Mouse (Mus musculus): ENCODE measurements around the gene Nav1. TPM values are rescaled to one million over a fixed set of nuclear protein-coding genes. Genes with fewer than 3 reads are reported as not detected.

The Nav1 gene
- total and polyA plus RNA-seq, 2 experiments: 0.83 to 1.8 TPM

DNA sequence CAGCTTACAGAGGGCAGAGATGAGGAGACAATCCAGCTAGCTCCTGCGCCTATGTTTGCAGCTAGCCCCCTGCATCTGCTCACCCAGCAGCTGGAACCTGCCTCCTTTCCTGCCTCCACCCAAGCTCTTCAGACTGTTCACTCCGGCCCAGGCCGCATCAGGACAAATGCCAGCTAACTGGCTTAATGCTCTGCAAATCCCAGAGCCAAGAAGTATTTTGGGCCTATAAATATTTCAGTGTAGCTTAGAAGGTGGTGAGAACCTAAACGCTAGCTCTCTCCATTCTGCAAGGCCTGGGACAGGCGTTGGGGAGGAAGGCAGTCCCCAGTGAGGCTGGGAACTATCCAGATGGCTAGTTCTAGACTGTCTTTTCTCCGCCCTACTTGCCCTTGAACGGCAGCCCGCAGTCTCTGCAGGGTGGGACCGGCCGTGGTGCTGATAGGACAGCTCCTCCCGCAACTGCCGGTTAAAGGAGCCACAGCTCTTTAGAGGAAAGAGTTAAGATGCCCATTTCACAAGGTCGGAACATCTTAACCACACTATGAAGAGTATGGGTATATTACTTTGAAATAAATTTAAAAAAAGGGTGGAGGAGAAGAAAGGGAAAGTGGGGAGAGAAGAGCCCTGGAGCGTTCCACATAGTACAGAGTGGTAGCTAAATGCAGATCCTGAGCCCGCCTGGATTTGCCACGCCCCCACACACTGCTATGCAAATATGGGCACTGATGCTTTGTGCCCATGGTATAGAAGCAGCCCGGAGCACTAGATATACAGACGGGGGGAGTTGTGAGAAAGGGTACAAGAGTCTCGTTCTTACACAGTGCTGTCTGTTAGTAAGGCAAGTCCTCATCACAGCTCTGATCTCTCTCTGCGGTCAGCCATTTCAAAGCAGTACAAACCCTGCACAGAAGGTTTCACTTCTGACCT lies 8.9 kb upstream of the Nav1 start:
- Histone ChIP-seq H3K4me3 (ENCODE audit: insufficient read depth, low read depth, low read length) (no peak overlapping the region), H3K79me2 (ENCODE audit: control insufficient read depth, insufficient read depth, low read length) (no peaks in the 10 kb centered on the region), H3K4me1 (ENCODE audit: control insufficient read depth, insufficient read depth, low read length) (0 out of 2 replicates have a peak, but pooled peaks cover 5% of the 10 kb centered on the region), H3K27me3 (ENCODE audit: control insufficient read depth, insufficient read depth, low read length) (no peaks in the 10 kb centered on the region; the same call in 1 of the 2 replicates), H3K36me3 (ENCODE audit: control insufficient read depth, insufficient read depth, low read length) (no peaks in the 10 kb centered on the region), H3K9ac (ENCODE audit: low read depth, low read length) (no peak overlapping the region), H3K27ac (replicated peaks; ENCODE audit: insufficient read depth, low read depth, low read length) (no peak overlapping the region)
- TF ChIP-seq POLR2A (IDR thresholded peaks at IDR 0.05; ENCODE audit: extremely low read depth, insufficient read depth, low read length): no peak
- no peak for TF ChIP-seq CTCF (IDR thresholded peaks at IDR 0.05; ENCODE audit: low read depth, low read length)
- no peak for DNase-seq (ENCODE audit: extremely low read depth, low read depth, low spot score)
- 22% methylated on average over 20 of the region's 20 CpGs for WGBS

DNA sequence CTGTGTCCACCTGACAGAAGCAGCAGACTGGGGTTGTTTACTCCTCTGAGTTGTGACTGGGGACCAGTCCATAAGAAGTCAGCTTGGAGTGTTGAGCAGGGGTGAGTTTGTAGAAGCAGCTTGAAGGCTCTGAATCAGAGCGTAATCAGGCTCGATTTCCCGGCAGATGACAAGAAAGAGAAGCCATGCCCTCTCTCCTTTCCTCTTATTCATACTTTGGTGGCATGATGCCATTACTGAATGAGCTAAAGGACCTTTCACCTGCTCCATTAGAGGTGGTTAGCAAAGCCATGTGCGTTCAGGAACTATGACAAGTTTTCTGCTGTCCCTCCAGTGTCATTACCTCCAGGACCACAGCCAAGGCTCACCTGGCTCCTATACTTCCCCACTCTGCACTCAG lies 2.5 kb upstream of the Nav1 start:
- TF ChIP-seq CTCF (IDR thresholded peaks at IDR 0.05; ENCODE audit: low read depth, low read length): no peak
- no peaks in the 10 kb centered on the region for H3K36me3 ChIP-seq (ENCODE audit: control insufficient read depth, insufficient read depth, low read length)
- no peak overlapping the region for H3K27ac ChIP-seq (replicated peaks; ENCODE audit: insufficient read depth, low read depth, low read length)
- 0 out of 2 replicates have a peak, but pooled peaks cover 3% of the 10 kb centered on the region for H3K79me2 ChIP-seq (ENCODE audit: control insufficient read depth, insufficient read depth, low read length)
- H3K4me1 ChIP-seq (ENCODE audit: control insufficient read depth, insufficient read depth, low read length): no peaks in the 10 kb centered on the region
- DNase-seq (ENCODE audit: extremely low read depth, low read depth, low spot score): no peak
- H3K27me3 ChIP-seq (ENCODE audit: control insufficient read depth, insufficient read depth, low read length): no peaks in the 10 kb centered on the region; the same call in 1 of the 2 replicates
- no peak overlapping the region for H3K4me3 ChIP-seq (ENCODE audit: insufficient read depth, low read depth, low read length)
- WGBS: 82% methylated on average over 4 of the region's 4 CpGs
- H3K9ac ChIP-seq (ENCODE audit: low read depth, low read length): no peak overlapping the region

DNA sequence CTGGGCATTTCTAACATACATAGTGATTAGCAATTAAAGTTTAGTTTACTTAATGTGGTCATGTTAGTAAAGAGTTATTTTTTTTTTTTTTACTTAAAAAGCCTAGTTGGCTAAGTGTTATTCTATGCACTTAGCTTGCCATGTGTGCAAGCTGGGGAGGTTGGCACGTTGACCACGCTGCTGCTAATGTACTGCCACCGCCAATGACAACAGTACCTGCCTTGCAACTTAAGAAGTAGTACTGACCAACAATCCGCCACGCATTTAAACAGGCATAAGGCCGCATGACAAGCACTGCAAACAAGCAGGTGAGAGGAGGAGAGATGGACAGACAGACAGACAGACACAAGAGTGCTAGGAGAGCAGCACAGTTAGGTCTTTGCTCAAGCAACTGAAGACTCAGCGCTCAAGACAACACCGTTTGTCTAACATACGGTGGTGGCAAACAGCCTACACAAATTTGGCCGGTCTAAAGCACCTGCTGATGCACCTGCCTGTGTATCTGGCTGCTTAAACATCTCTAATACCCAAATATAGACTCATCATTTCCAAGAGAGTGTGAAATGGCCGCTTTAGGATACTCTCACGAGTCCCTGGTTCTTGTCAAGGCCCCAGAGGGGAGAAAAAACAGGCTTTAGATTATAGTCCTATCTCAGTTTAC lies 610 bp downstream of the Nav1 start:
- WGBS: 89% methylated on average over 12 of the region's 12 CpGs
- H3K4me1 ChIP-seq (ENCODE audit: control insufficient read depth, insufficient read depth, low read length): no peaks in the 10 kb centered on the region

DNA sequence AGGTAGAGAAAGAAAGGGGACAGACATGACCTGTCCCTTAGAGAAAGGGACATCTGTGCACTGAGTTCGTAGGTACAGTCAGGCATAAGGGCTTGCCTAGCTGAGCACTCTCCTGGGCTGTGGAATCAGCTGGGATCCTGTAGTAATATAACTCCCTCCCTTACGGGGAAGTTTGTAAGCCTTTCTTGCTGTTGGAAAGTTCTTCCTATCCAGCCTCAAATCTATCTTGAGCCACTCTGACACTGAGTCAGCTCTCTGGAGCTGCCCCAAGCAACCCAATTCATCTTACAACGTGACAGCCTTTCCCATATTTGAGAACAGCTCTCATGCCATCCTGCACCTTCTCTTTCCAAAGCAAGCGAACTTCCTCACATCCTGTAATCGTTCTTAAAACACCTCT lies 1.6 kb downstream of the Nav1 start:
- H3K79me2 ChIP-seq (ENCODE audit: control insufficient read depth, insufficient read depth, low read length): no peaks in the 10 kb centered on the region
- no peaks in the 10 kb centered on the region for H3K36me3 ChIP-seq (ENCODE audit: control insufficient read depth, insufficient read depth, low read length)
- 80% methylated on average over 5 of the region's 5 CpGs for WGBS
- no peak for DNase-seq (ENCODE audit: extremely low read depth, low read depth, low spot score)
- no peak overlapping the region for H3K9ac ChIP-seq (ENCODE audit: low read depth, low read length)
- no peak overlapping the region for H3K4me3 ChIP-seq (ENCODE audit: insufficient read depth, low read depth, low read length)
- no peaks in the 10 kb centered on the region for H3K27me3 ChIP-seq (ENCODE audit: control insufficient read depth, insufficient read depth, low read length)
- H3K27ac ChIP-seq (replicated peaks; ENCODE audit: insufficient read depth, low read depth, low read length): no peak overlapping the region
- H3K4me1 ChIP-seq (ENCODE audit: control insufficient read depth, insufficient read depth, low read length): no peaks in the 10 kb centered on the region
- TF ChIP-seq POLR2A (IDR thresholded peaks at IDR 0.05; ENCODE audit: extremely low read depth, insufficient read depth, low read length): no peak
- no peak for TF ChIP-seq CTCF (IDR thresholded peaks at IDR 0.05; ENCODE audit: low read depth, low read length)

More for the DNA sequence above, 610 bp downstream of the Nav1 start:
- Histone ChIP-seq H3K79me2 (ENCODE audit: control insufficient read depth, insufficient read depth, low read length) (0 out of 2 replicates have a peak, but pooled peaks cover 3% of the 10 kb centered on the region), H3K27me3 (ENCODE audit: control insufficient read depth, insufficient read depth, low read length) (no peaks in the 10 kb centered on the region), H3K4me3 (ENCODE audit: insufficient read depth, low read depth, low read length) (no peak overlapping the region), H3K9ac (ENCODE audit: low read depth, low read length) (no peak overlapping the region), H3K36me3 (ENCODE audit: control insufficient read depth, insufficient read depth, low read length) (no peaks in the 10 kb centered on the region), H3K27ac (replicated peaks; ENCODE audit: insufficient read depth, low read depth, low read length) (no peak overlapping the region)
- DNase-seq (ENCODE audit: extremely low read depth, low read depth, low spot score): no peak
- TF ChIP-seq CTCF (IDR thresholded peaks at IDR 0.05; ENCODE audit: low read depth, low read length) (no peak), POLR2A (IDR thresholded peaks at IDR 0.05; ENCODE audit: extremely low read depth, insufficient read depth, low read length) (no peak)

DNA sequence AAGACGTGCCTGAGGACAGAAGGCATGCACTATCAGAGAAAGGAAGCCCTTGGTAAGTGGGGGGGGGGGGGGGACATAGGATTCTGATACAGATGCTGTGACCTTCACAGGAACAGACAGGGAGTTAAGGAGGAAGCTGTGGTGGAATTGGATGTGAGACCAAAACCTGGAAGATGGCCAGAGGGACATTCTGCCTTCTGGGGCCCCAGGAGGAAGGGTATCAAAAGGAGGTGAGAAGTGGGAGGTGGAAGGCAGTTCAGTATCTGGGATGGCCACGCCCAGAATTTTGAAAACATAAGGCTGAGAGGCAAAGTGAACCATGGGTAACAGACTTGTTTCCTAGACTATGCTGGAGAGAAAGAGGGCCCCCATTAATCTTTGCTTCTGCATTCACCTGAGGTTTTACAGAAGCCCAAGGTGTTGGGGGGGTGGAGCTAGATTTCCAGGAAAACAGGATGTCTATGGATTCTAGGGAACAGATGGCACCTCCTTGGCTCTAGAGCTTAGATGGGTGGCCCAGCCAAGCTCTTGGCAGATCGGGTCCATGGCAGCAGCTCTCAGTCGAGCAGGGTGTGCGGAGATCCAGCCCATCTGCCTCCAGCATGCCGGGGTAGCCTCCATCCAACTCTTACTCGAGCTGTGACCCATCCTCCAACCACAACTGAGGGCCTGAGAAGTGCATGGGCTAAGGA lies 2.6 kb downstream of the Nav1 start:
- TF ChIP-seq CTCF (IDR thresholded peaks at IDR 0.05; ENCODE audit: low read depth, low read length): no peak
- TF ChIP-seq POLR2A (IDR thresholded peaks at IDR 0.05; ENCODE audit: extremely low read depth, insufficient read depth, low read length): no peak
- H3K27ac ChIP-seq (replicated peaks; ENCODE audit: insufficient read depth, low read depth, low read length): no peak overlapping the region
- H3K4me3 ChIP-seq (ENCODE audit: insufficient read depth, low read depth, low read length): no peak overlapping the region
- H3K4me1 ChIP-seq (ENCODE audit: control insufficient read depth, insufficient read depth, low read length): no peaks in the 10 kb centered on the region
- H3K9ac ChIP-seq (ENCODE audit: low read depth, low read length): no peak overlapping the region
- H3K27me3 ChIP-seq (ENCODE audit: control insufficient read depth, insufficient read depth, low read length): no peaks in the 10 kb centered on the region
- H3K79me2 ChIP-seq (ENCODE audit: control insufficient read depth, insufficient read depth, low read length): no peaks in the 10 kb centered on the region
- WGBS: 71% methylated on average over 7 of the region's 7 CpGs
- no peak for DNase-seq (ENCODE audit: extremely low read depth, low read depth, low spot score)
- H3K36me3 ChIP-seq (ENCODE audit: control insufficient read depth, insufficient read depth, low read length): no peaks in the 10 kb centered on the region

Measured in liver, adult 2 months (tissue).